In the genomic region with DNA sequence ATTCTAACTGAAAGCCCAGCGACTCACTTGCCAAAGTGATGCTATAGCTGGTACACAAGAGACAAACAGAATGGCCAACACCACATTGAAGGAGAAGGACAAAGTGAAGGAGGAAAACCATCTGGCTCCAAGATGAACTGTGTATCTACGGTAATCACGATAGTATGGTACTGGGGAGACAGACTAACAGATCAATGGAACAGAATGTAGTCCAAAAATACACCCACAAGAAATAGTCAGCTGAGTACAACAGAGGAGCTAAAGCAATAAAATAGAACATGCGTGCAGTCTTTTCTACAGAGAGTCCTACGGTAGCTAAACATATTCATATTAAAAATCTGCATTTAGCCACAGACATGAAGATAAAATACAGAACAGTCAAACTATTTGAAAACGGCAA, we compare ENCODE assay signal across 16 mouse cellular contexts.
"Had no signal": no experiment of that assay in that cellular context is flagged by ENCODE, and none has a peak within 500 bp of the region (broad histone marks: within the 10 kb centered on the region; RNA-seq: fewer than 3 reads in every experiment).

No protein-coding gene starts in this region.

- DNase-seq: cerebellum, adult 8-10 months; cerebellum, adult 9-10 months; cerebellum, adult 9-11 months; cerebellum, postnatal 10 days; cerebellum, postnatal 14 days; cerebellum, postnatal 25 days; cerebellum, postnatal 36 days; embryo, embryonic 11 days; forebrain, postnatal 0 days; gastrocnemius, adult 2 months; gastrocnemius, postnatal 10 days; gastrocnemius, postnatal 14 days; gastrocnemius, postnatal 25 days; gastrocnemius, postnatal 36 days; heart, adult 18-20 months; heart, adult 2 months had no signal
